22 mouse cellular contexts compared by ENCODE assay signal in genomic region chr2:67977620-67978262, GRCm38 (mm10).
A peak's percentile ranks its signal among the peaks of the same experiment; 100 is the strongest.
DNase-seq lines count a peak whose midpoint lies in the region; ATAC-seq and TF ChIP-seq lines count a peak whose summit lies in the region.
"Had no signal": no experiment of that assay in that cellular context is flagged by ENCODE, and none has a peak within 500 bp of the region (broad histone marks: within the 10 kb centered on the region; RNA-seq: fewer than 3 reads in every experiment).

No protein-coding gene starts in this region.

- 36% methylated on average over 6 of the region's 6 CpGs for WGBS in hindbrain, embryonic 13.5 days
- WGBS in hindbrain, embryonic 10.5 days: 64% methylated on average over 6 of the region's 6 CpGs
- WGBS in midbrain, postnatal 0 days: 53% methylated on average over 6 of the region's 6 CpGs
- WGBS in midbrain, embryonic 16.5 days: 47% methylated on average over 6 of the region's 6 CpGs
- WGBS in forebrain, embryonic 14.5 days: 13% methylated on average over 6 of the region's 6 CpGs
- WGBS in kidney, embryonic 14.5 days: 67% methylated on average over 6 of the region's 6 CpGs

- no peaks in the 10 kb centered on the region for H3K9me3 ChIP-seq in hindbrain, embryonic 13.5 days
- no peaks in the 10 kb centered on the region for H3K9me3 ChIP-seq in hindbrain, embryonic 10.5 days
- H3K9me3 ChIP-seq in midbrain, postnatal 0 days (ENCODE audit: low read length): no peaks in the 10 kb centered on the region
- H3K9me3 ChIP-seq in midbrain, embryonic 16.5 days (replicated peaks; ENCODE audit: control insufficient read depth, low read length, poor library complexity, severe bottlenecking): no peaks in the 10 kb centered on the region
- H3K9me3 ChIP-seq in forebrain, embryonic 14.5 days (replicated peaks; ENCODE audit: control insufficient read depth, low read length): no peaks in the 10 kb centered on the region
- H3K9me3 ChIP-seq in kidney, embryonic 14.5 days (ENCODE audit: control insufficient read depth, low read length): no peaks in the 10 kb centered on the region
- H3K9me3 ChIP-seq: intestine, embryonic 15.5 days had no signal

- H3K27ac ChIP-seq in hindbrain, embryonic 13.5 days: no peak overlapping the region
- H3K27ac ChIP-seq in hindbrain, embryonic 10.5 days: no peak overlapping the region
- H3K27ac ChIP-seq in midbrain, postnatal 0 days (ENCODE audit: low read depth, low read length): no peak overlapping the region
- H3K27ac ChIP-seq in midbrain, embryonic 16.5 days (ENCODE audit: low read length): no peak overlapping the region
- no peak overlapping the region for H3K27ac ChIP-seq in forebrain, embryonic 14.5 days (ENCODE audit: low read depth, low read length)
- no peak overlapping the region for H3K27ac ChIP-seq in kidney, embryonic 14.5 days (ENCODE audit: low read depth, low read length)
- H3K27ac ChIP-seq: intestine, embryonic 15.5 days; left cerebral cortex, adult 2 months had no signal

- no peak overlapping the region for H3K9ac ChIP-seq in hindbrain, embryonic 13.5 days
- no peak overlapping the region for H3K9ac ChIP-seq in midbrain, postnatal 0 days (replicated peaks; ENCODE audit: low read length, poor library complexity, severe bottlenecking)
- H3K9ac ChIP-seq in midbrain, embryonic 16.5 days (ENCODE audit: low read depth, low read length): no peak overlapping the region
- no peak overlapping the region for H3K9ac ChIP-seq in forebrain, embryonic 14.5 days (ENCODE audit: low read length)
- no peak overlapping the region for H3K9ac ChIP-seq in kidney, embryonic 14.5 days (ENCODE audit: low read depth, low read length)
- H3K9ac ChIP-seq: intestine, embryonic 15.5 days had no signal

- TF ChIP-seq CTCF in midbrain, postnatal 0 days (IDR thresholded peaks at IDR 0.05): no peak

- H3K27me3 ChIP-seq in hindbrain, embryonic 13.5 days: no peaks in the 10 kb centered on the region
- no peaks in the 10 kb centered on the region for H3K27me3 ChIP-seq in hindbrain, embryonic 10.5 days (ENCODE audit: insufficient read depth, poor library complexity, severe bottlenecking)
- no peaks in the 10 kb centered on the region for H3K27me3 ChIP-seq in midbrain, postnatal 0 days (ENCODE audit: insufficient read depth, low read length)
- H3K27me3 ChIP-seq in midbrain, embryonic 16.5 days (ENCODE audit: control insufficient read depth, insufficient read depth, low read depth, low read length): no peaks in the 10 kb centered on the region
- H3K27me3 ChIP-seq in forebrain, embryonic 14.5 days (replicated peaks; ENCODE audit: control insufficient read depth, insufficient read depth, low read length): no peaks in the 10 kb centered on the region
- H3K27me3 ChIP-seq in kidney, embryonic 14.5 days (ENCODE audit: control insufficient read depth, insufficient read depth, low read length): no peaks in the 10 kb centered on the region
- H3K27me3 ChIP-seq: CH12.LX; intestine, embryonic 15.5 days; megakaryocyte, embryonic 14.5 days had no signal

- ATAC-seq in hindbrain, embryonic 13.5 days (ENCODE audit: low FRiP score): peak; percentile 32; the same call in 1 of the 2 replicates
- no peak for ATAC-seq in midbrain, postnatal 0 days (ENCODE audit: low FRiP score)
- ATAC-seq in midbrain, embryonic 16.5 days: no peak
- ATAC-seq in forebrain, embryonic 14.5 days: peak; percentile 55; the same call in 1 of the 2 replicates
- no peak for ATAC-seq in kidney, embryonic 14.5 days (ENCODE audit: low FRiP score, low TSS enrichment)
- ATAC-seq: intestine, embryonic 15.5 days had no signal

- no peak overlapping the region for H3K4me3 ChIP-seq in hindbrain, embryonic 13.5 days
- H3K4me3 ChIP-seq in hindbrain, embryonic 10.5 days: no peak overlapping the region
- no peak overlapping the region for H3K4me3 ChIP-seq in midbrain, postnatal 0 days (ENCODE audit: low read depth, low read length)
- no peak overlapping the region for H3K4me3 ChIP-seq in midbrain, embryonic 16.5 days (ENCODE audit: low read depth, low read length)
- H3K4me3 ChIP-seq in forebrain, embryonic 14.5 days (ENCODE audit: low read depth, low read length): no peak overlapping the region
- no peak overlapping the region for H3K4me3 ChIP-seq in kidney, embryonic 14.5 days (ENCODE audit: low read length)
- H3K4me3 ChIP-seq: intestine, embryonic 15.5 days; left cerebral cortex, adult 2 months; megakaryocyte, embryonic 14.5 days had no signal

- no peak for DNase-seq in hindbrain, embryonic 10.5 days (ENCODE audit: low spot score)
- DNase-seq in midbrain, postnatal 0 days (ENCODE audit: low spot score): peak; percentile 31
- peak; percentile 67 for DNase-seq in forebrain, embryonic 14.5 days (ENCODE audit: low spot score)
- DNase-seq in ovary, postnatal 14 days (ENCODE audit: low spot score): no peak
- DNase-seq: adrenal gland, postnatal 36 days; cerebellum, adult 18-20 months; cerebellum, postnatal 36 days; gastrocnemius, postnatal 10 days; heart, adult 18-20 months; heart, postnatal 36 days; left cerebral cortex, postnatal 4 days; lung, adult 18-20 months; lung, postnatal 14 days; thymus, postnatal 4 days had no signal

- H3K36me3 ChIP-seq in hindbrain, embryonic 13.5 days: no peaks in the 10 kb centered on the region
- no peaks in the 10 kb centered on the region for H3K36me3 ChIP-seq in hindbrain, embryonic 10.5 days
- no peaks in the 10 kb centered on the region for H3K36me3 ChIP-seq in midbrain, postnatal 0 days (ENCODE audit: insufficient read depth, low read length)
- no peaks in the 10 kb centered on the region for H3K36me3 ChIP-seq in midbrain, embryonic 16.5 days (ENCODE audit: control insufficient read depth, insufficient read depth, low read length)
- no peaks in the 10 kb centered on the region for H3K36me3 ChIP-seq in forebrain, embryonic 14.5 days (ENCODE audit: control insufficient read depth, insufficient read depth, low read length)
- no peaks in the 10 kb centered on the region for H3K36me3 ChIP-seq in kidney, embryonic 14.5 days (ENCODE audit: control insufficient read depth, insufficient read depth, low read length)
- H3K36me3 ChIP-seq: intestine, embryonic 15.5 days had no signal

- no peak overlapping the region for H3K4me2 ChIP-seq in hindbrain, embryonic 13.5 days
- no peak overlapping the region for H3K4me2 ChIP-seq in midbrain, postnatal 0 days (ENCODE audit: low read depth, low read length, poor library complexity, severe bottlenecking)
- no peak overlapping the region for H3K4me2 ChIP-seq in midbrain, embryonic 16.5 days (ENCODE audit: low read length)
- no peak overlapping the region for H3K4me2 ChIP-seq in forebrain, embryonic 14.5 days (ENCODE audit: low read length)
- H3K4me2 ChIP-seq in kidney, embryonic 14.5 days (replicated peaks; ENCODE audit: low read depth, low read length): no peak overlapping the region
- H3K4me2 ChIP-seq: intestine, embryonic 15.5 days; liver, embryonic 11.5 days had no signal

- H3K4me1 ChIP-seq in hindbrain, embryonic 13.5 days (replicated peaks): peaks cover 8% of the 10 kb centered on the region
- peaks cover 10% of the 10 kb centered on the region; the same call in 1 of the 2 replicates for H3K4me1 ChIP-seq in hindbrain, embryonic 10.5 days (replicated peaks)
- no peaks in the 10 kb centered on the region for H3K4me1 ChIP-seq in midbrain, postnatal 0 days (ENCODE audit: insufficient read depth, low read length)
- no peaks in the 10 kb centered on the region for H3K4me1 ChIP-seq in midbrain, embryonic 16.5 days (ENCODE audit: control insufficient read depth, insufficient read depth, low read length)
- H3K4me1 ChIP-seq in forebrain, embryonic 14.5 days (ENCODE audit: control insufficient read depth, insufficient read depth, low read length): peaks cover 7% of the 10 kb centered on the region; the same call in 1 of the 2 replicates
- no peaks in the 10 kb centered on the region for H3K4me1 ChIP-seq in kidney, embryonic 14.5 days (ENCODE audit: control insufficient read depth, insufficient read depth, low read length)
- H3K4me1 ChIP-seq: intestine, embryonic 15.5 days; megakaryocyte, embryonic 14.5 days had no signal

Comparison
In these comparisons a context has a peak if more than half of its experiments do, and no peak if none do; other contexts are left out.
1. ATAC-seq: peak in hindbrain, embryonic 13.5 days (single experiment) and forebrain, embryonic 14.5 days (single experiment); none in midbrain, postnatal 0 days (single experiment), midbrain, embryonic 16.5 days (single experiment) and kidney, embryonic 14.5 days (single experiment).
2. DNase-seq: peak in midbrain, postnatal 0 days (single experiment) and forebrain, embryonic 14.5 days (single experiment); none in hindbrain, embryonic 10.5 days (single experiment) and ovary, postnatal 14 days (single experiment).